Mouse (Mus musculus): ENCODE measurements around the gene Prnd.

Gene Prnd

DNA sequence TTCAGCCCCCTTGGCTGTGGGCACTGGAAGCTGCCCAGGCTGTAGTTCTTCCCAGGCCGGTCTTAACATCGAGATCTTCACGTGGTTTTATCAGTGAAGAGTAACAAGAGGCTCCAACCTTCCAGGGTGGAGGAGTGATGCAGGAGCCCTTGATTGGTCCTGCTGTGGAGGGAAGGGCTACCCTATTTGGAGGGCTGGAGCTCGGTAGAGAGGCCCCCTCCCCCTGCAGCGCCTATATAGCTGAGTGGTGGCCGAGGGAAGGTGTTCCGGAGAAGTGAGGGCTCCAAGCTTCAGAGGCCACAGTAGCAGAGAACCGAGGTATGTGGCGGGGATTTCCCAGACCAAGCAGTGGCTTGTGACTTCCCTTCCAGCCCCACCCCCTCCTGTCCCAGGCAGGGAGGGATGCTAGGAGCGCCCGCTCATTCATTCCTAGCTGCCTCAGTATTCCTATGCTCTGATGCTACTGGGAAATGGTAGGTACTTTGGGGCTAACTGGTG is at the start of gene Prnd:
Gene Prnd, plus strand, starts transcription at position 264 of the 498 bp plus-strand sequence.
- in situ Hi-C loops (cut with MboI, MseI), result loop anchor here (10.0 kb wide), 1 partner anchor 56 kb away; no protein-coding TSS in a partner anchor

DNA sequence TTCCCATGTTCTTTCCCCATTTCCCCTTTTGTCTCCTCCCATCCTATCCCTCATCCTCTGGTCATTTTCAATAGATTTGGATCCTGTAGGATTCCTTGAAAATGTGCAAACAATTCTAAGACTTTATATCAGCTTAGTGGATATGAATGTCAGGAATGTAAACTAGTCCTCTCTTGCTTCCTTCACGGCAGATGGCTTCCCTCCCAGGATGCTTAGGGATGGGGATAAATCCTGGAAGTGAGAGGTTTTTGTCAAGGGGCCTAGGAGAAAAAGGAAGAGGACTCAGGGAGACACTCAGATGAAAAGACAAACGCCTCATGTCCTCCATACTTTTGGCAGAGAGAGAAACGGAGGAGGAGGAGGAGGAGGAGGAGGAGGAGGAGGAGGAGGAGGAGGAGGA is 48.2 kb upstream of the Prnd start:
- in situ Hi-C loops (cut with MboI, MseI), result no loop called here

DNA sequence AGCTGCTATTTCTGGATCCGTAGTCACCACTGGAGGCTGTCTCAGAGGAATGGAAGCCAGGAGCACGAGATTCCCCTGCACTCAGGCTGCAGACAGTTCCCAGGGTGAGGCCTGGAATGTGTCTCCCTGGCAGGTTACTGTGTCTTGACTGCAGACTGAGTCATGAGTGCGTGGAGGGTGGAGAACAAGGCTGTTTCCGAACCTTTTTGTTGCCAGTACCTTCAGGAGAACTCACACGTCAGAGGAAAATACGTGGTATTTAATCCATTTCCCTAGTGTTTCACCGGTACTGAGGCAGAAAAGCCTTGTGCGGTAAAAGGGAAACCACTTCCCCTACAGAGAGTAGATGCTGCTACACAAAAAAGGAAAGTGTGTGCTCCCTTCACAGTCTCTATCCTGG is 47.8 kb upstream of the Prnd start:
- in situ Hi-C loops (cut with MboI, MseI), result no loop called here

DNA sequence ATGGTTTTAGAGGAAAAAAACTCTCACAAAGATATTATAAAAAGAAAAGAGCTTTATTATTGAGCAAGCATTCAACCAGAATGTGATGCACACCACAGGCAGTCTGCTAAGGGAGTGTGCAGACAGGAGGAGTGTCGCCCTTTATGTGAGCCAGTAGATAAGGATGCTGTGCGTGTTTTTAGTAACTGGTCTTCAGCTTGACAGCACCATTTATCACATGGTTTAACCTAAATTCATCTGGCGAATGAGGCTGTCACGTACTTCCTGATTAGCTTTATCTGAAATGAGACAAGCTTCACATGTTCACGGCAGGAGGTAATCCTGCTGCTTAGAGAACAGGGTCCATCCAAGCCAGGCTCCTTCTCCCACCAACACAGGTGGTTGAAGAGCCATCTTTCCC is 45.6 kb upstream of the Prnd start:
- in situ Hi-C loops (cut with MboI, MseI), result no loop called here

DNA sequence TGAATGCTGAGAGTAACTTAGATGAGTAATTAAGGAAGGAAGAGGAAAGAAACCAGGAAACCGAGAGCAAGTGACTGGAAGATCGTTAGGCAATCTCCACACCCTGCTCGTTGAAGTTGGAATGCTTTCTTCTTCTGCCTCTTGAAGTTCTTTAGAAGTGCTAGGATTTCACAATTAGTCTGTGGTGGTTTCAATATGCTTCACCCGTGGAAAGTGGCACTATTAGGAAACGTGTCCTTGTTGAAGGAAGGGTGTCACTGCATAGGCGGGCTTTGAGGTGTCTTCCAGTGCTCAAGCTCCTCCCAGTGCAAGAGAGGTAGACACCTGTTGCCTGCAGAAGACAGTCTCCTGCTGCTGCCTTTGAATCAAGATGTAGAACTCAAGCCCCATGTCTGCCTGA is 44.9 kb upstream of the Prnd start:
- in situ Hi-C loops (cut with MboI, MseI), result no loop called here

DNA sequence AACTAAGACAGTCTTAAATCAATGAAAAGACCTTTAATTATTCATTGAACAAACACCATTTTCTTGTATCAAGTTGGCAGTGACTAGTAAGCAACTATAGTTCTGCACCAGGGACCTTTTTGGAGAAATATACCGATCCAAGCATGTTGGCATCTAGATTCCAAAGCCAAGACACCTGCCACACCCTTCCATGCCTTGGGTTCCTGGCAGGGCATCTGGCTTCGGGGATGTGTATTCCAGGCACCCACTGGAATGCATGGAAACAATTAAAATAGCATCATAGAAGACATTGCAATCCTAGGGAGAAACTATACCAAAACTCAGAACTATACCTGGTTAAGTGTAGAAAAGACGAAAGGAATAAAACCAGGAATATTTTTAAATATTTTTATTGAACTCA is 44.4 kb upstream of the Prnd start:
- in situ Hi-C loops (cut with MboI, MseI), result no loop called here

DNA sequence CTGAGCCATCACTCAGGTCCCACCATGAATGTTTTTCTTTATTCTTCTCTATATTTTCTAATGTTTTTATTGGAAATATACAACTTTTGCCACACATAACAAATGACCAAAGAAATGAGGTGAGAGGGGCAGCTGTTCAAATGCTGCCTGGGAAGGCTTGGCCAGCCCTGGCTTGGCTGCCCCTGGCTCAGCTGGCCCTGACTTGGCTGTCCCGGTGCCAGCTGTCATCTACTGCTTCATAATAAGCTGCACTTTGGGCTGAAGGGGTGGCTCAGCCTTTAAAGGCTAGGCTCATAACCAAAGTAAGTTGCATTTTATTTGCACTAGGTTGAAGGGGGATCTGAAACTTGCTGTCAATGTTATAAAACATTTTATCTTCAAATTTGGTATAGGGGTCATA is 43.8 kb upstream of the Prnd start:
- in situ Hi-C loops (cut with MboI, MseI), result no loop called here

DNA sequence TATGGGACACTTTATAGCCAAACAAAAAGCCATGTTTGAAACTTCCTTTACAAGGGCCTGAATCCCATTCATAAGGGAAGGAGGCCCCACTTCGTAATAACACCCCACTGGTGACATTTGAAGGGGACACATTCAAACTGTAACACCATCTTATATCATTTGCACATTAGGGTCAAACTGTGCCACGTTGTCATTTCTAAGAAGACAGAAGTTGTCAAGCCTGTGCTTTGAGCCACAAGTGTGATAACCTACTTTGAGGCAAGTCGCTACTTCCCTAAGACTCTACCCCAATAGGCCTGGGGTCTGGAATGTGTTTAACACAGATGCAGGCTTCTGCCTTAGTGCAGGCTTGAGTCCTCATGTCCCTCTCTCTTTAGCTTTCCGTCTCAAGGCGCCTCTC is 43.4 kb upstream of the Prnd start:
- in situ Hi-C loops (cut with MboI, MseI), result no loop called here

DNA sequence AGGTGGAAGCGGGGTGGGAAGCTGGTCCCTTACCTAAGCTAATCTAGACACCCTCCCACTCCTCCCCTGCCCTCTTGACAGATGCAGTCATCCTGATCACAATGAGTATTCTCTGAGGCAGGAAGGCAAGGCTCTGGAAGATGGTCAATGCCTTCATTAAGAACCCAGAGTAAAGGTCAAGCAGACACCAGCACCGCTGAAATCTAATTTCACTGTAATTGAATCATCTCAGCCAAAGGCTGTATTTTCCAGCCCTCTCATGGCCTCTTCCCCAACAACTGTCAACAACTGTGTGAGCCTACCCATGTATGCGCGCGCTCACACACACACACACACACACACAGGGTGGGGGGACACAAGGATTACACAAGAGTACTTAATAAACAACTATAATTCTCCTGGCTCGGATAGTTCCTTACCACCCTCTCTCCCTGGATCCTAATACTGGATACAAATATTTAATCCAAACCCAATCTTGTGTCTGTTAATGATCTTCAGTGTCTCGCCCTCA is 42.3 kb upstream of the Prnd start:
- in situ Hi-C loops (cut with MboI, MseI), result no loop called here

DNA sequence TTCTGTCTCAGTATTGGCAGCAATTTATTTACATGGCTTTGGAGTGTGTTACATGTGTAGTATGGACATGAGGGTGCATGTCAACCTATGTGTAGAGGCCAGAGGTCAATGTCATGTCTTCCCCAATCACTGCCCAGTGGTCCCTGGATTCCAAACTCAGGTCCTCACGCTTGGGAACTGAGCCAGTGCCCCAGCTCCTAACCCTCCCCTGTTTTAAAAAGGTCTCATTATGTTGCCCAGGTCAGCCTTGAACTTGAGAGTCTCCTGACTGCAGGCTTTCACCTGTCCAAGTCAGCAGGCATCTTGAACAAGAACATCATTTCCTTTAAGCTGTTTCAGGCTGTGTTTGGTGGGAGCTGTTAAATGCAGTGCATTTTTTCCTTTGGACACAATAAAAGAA is 41.8 kb upstream of the Prnd start:
- in situ Hi-C loops (cut with MboI, MseI), result no loop called here

DNA sequence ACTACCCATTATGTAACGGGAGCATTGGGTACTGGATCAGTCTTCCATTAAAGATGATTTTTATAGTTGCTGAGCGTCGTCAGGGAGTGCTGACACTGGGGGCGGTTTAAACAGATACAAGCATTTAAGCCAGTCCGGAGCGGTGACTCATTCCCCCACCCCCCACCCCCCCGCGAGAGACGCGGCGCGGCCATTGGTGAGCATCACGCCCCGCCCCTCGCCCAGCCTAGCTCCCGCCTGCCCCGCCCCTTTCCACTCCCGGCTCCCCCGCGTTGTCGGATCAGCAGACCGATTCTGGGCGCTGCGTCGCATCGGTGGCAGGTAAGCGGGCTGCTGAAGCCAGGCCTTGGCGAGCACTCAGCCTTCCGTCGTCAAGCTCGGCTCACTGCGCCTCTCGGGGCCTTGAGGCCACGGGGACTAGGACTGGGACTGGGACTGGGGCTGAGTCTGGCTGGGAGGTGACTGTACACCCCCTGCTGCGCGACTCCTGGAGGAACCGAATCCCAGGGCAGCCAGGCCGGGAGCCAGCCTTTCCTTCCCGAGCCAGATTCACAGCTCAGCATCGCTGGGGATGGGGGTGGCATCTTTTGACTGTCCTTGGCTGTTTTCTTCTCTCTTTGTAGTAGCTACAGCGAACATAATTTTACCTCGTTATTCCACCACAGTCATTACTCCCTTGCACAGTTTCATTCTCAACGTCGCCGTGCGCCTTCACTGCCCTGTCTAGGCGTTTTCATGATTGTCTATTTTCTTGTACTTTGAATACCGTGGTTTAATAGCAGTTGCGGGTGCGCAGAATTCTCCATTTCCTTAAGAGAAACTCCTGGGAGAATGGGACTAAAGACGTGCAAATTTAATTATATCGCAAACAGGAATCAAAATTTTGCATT is 40.7 kb upstream of the Prnd start, which contains the start of the genes Prnp and Prn:
Gene Prnp, plus strand, starts transcription at position 246 of the 890 bp plus-strand sequence.
Gene Prn, plus strand, starts transcription at position 275 of the 890 bp plus-strand sequence.
- in situ Hi-C loops (cut with MboI, MseI), result no loop called here

DNA sequence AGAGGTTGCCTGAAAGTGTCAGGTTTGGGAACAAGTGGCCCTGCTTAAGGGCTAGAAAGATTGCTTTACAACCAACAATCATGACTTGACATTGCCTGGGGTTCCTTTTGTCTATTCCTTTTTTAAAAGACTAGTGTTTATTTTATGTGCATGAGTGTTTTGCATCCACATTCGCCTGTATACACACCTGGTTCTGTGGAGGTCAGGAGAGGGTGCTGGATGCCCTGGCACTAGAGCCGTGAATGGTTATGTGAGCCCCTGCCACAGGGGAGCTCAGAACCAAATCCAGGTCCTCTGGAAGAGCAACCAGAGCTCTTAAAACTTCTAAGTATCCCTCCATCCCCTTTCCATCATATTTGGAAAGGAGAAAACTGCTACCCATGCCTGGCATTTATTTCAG is 39.8 kb upstream of the Prnd start:
- in situ Hi-C loops (cut with MboI, MseI), result no loop called here

DNA sequence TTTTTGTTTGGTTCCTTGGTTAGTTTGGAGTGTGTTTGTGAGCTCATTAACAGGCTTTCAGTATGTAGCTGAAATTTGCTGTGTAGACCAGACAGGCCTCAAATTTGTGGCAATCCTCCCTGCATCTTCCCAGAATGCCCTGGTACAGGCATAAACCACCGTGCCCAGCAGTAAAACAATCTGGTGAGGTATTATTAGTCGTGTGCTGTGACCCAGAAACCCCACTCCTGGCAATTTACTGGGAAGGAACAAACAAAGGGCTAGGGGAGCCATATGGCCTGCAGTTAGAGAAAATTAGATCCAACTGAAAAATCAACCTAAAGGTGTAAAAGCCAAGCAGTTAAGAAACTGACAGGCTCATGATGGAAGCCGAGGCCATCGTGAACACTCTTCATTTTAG is 39.3 kb upstream of the Prnd start:
- in situ Hi-C loops (cut with MboI, MseI), result no loop called here

DNA sequence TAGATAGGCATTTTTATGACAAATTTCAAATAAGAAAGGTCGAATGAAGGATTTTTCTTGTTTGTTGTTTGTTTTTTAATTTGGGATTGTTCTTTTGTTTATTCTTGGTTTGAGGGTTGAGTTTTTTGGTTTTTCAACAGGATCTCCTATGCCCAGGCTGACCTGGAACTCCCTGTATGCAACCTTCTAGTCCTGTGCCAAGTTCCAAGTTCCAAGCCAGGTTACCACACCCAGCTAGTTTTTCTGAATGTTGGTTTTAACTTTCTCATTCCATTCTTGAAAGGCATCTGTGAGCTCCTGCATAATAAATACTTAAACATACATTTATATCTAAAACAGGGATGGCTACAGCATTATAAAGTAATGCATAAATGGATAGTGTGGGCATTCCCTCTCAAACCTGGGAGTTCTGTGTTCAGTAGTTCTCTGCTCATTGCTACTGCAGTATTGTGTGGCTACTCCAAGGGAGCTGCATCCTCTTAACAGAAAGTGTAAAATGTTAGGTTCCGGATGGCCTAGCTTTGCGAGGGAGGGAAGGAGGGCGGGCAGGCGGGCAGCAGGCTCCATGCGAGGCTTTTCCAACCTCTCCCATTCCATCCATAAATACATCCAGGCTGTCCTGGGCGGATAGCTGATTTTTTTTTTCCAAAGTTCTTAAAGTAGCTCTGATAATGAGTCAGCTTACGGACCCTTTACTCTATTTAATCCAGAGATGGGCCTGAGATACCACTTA is 38.0 kb upstream of the Prnd start:
- in situ Hi-C loops (cut with MboI, MseI), result no loop called here

DNA sequence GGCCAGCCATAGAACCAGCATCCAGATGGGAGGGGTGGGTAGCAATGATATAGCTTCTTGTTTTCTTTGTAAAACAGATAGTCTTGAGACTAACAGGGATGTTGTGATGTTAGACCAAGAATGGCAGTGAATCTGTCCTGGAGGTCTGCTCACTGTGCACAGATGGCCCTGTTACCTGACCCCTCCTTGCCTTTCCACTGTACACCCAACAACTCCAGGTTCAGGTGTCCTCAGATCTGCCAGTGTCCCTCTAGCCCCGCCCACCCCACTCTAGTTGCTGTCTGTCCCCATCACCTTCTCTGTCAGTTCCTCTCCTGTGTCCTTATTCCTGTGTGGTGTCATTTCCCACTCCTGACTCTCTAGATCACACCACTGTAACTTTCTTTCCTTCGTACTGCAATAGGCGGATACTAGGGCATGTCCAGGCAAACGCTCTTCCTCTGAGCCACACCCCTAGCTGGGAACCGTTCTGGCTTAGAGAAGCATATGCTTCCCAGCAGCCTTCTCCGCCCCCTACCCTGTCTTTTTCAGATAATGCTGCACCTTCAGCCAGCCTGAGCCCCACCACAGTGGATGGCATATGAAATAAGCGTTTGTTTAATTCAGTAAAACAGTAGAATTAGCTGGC is 18.3 kb upstream of the Prnd start:
- in situ Hi-C loops (cut with MboI, MseI), result no loop called here

DNA sequence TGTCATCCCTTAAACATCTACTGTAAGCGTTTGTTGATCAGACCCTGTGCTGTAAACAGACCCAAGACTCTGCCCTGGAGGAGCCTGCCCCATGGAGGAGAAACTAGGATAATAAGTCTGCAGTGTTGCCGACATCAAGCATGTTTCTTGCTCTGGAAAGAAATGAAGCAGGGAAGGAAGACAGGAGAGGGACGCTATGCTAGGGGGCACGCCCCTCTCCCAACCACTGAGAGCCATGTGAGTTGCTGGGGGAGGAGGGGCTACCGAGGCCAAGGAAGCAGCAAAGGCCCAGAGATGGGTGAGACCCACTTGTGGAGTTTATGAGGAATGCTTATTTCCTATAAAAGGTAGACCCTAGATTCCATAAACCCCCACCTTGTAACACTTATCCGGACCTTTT is 17.6 kb upstream of the Prnd start:
- in situ Hi-C loops (cut with MboI, MseI), result no loop called here

DNA sequence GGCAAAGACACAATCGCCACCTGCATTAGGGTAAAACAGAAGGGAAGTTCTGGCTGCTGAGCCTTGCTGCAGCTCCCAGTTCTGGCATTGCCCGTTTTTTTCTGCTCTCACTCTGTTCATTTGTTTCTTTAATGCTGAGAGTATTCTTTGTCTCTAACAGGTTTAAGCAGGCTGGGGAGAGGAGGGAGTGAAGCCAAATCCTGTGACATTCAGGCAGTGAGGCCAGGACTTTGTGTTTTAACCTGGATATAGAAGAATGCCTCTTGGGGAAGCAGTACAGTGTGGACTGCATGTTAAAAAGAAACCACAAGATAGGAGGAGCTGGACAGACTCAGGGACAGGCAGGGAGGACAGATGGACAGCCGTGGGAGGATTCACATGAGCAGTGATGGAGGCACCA is 17.1 kb upstream of the Prnd start:
- in situ Hi-C loops (cut with MboI, MseI), result no loop called here

DNA sequence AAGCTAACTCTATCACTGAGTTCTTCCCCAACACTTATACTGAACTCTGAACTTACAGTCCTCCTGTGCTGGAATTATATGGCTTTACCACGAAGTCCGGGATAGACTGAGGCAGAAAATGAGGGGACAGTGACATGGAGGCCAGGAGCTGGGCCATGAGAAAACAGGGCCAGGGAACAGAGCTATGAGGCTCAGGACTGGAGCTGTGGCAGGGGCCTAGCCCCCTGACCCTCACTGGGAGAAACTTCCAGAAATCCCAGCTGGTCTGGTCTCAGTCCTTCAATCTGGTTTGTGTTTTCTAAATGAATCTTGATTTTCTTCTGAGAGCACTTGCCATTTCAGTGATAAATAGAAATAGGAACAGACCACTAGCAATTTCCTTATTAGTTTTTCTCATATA is 16.4 kb upstream of the Prnd start:
- in situ Hi-C loops (cut with MboI, MseI), result no loop called here

DNA sequence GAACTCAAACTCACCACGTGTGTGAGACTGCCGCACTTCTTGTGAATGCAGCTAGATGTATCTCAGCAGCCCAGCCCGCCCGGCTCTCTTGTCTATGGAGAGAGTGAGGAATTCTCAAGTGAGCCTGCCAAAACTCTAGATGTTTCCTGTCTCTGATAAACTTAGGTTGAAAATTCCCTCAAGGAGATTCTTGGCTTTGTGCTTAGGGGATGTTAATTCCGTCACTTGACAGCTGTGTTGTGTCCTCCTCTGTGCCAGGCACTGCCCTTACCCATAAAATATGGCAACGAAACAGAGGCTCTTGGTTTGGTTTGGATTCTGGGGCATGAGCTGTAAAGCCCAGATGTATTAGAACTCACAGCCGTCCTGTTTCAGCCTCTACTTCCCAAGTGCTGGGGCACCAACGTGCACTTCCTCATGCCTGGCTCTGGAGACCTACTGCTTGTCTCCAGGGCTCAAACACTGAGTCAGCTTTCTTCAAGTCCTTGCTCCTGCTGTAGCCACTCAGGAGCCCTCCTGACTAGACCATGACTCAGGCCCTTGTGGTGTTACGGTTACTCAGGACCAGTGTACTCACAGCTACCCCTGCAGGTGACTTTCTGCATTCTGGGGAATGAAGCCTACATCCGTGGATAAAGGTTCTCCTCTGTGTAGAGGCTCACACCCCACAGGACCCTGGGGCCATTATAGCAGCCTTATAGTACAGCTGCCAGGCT is 15.1 kb upstream of the Prnd start:
- in situ Hi-C loops (cut with MboI, MseI), result loop anchor here (5.0 kb wide), 1 partner anchor 113 kb away; no protein-coding TSS in a partner anchor

DNA sequence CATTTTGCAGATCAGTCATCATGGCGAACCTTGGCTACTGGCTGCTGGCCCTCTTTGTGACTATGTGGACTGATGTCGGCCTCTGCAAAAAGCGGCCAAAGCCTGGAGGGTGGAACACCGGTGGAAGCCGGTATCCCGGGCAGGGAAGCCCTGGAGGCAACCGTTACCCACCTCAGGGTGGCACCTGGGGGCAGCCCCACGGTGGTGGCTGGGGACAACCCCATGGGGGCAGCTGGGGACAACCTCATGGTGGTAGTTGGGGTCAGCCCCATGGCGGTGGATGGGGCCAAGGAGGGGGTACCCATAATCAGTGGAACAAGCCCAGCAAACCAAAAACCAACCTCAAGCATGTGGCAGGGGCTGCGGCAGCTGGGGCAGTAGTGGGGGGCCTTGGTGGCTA is 14.3 kb upstream of the Prnd start:
- in situ Hi-C loops (cut with MboI, MseI), result loop anchor here (5.0 kb wide), 1 partner anchor 114 kb away; no protein-coding TSS in a partner anchor
